Mouse (Mus musculus) spleen, adult 2 months (tissue): ENCODE measurements around the gene Gmppa. TPM values are rescaled to one million over a fixed set of nuclear protein-coding genes. Genes with fewer than 3 reads are reported as not detected.

Experiments used
- DNase-seq, 2 experiments: peaks; one replicate each; pipeline versions ENCODE4 v3.0.0 to v3.0.0-alpha.2; 2012 to 2021; ENCODE audit warnings: low spot score in 2 of 2, low read depth in 1 of 2
- H3K27ac ChIP-seq: fragments of 200-500 bp; 2 replicates; pipeline ENCODE4 v1.5.1; 2012; ENCODE audit warnings: low read length, inconsistent platforms; ENCODE audit not compliant: insufficient read depth
- H3K27me3 ChIP-seq: fragments of 200-500 bp; 2 replicates; pipeline ENCODE4 v1.6.1; 2012; ENCODE audit warnings: mild to moderate bottlenecking, moderate library complexity, low read length, inconsistent platforms; ENCODE audit not compliant: control insufficient read depth, insufficient read depth
- H3K36me3 ChIP-seq: fragments of 200-500 bp; 2 replicates; pipeline ENCODE4 v1.6.1; 2012; ENCODE audit warnings: mild to moderate bottlenecking, low read length, inconsistent platforms; ENCODE audit not compliant: control insufficient read depth, insufficient read depth
- H3K4me1 ChIP-seq: fragments of 200-500 bp; 2 replicates; pipeline ENCODE4 v1.6.1; 2011; ENCODE audit warnings: inconsistent platforms; ENCODE audit not compliant: control insufficient read depth, insufficient read depth, insufficient read length
- H3K4me3 ChIP-seq: fragments of 200-500 bp; 2 replicates; pipeline ENCODE4 v1.5.1; 2011; ENCODE audit warnings: mild to moderate bottlenecking, inconsistent platforms; ENCODE audit not compliant: insufficient read depth, insufficient read length; ENCODE audit errors: extremely low read depth
- CTCF ChIP-seq: fragments of 200-500 bp; IDR thresholded peaks from 2 replicates; pipeline ENCODE4 v1.5.1; 2011; ENCODE audit warnings: mild to moderate bottlenecking, inconsistent platforms; ENCODE audit not compliant: insufficient read depth, insufficient read length, insufficient replicate concordance; ENCODE audit errors: extremely low read depth
- POLR2A ChIP-seq: fragments of 200-500 bp; IDR thresholded peaks from 2 replicates; pipeline ENCODE4 v1.6.1; 2011; ENCODE audit warnings: low read depth, low read length, inconsistent platforms
- WGBS: fragments of 180-500 bp; shearing (Covaris S2); methylation state at CpG from one replicate; pipeline ENCODE4 v1.1.7; 2018; 5-methylcytosine and 5-hydroxymethylcytosine counted together
- polyA plus RNA-seq: library from polyadenylated mRNA; depleted of rRNA; stranded (reverse); fragments of >200 nt; gene quantifications from 2 replicates; pipeline ENCODE4 v1.2.3, GENCODE M21; 2012

Gmppa gene
- polyA plus RNA-seq, 1 experiment, result 85.1 TPM

GRCm38 (mm10) chr1:75460297-75460696 lies 24.6 kb downstream of the Gmppa start:
- DNase-seq, result no peak
- Histone ChIP-seq H3K27me3 (peaks cover 16% of the 10 kb centered on the region), H3K4me1 (peaks cover 5% of the 10 kb centered on the region; the same call in 1 of the 2 replicates), H3K36me3 (no peaks in the 10 kb centered on the region), H3K4me3 (no peak overlapping the region), H3K27ac (no peak overlapping the region)
- TF ChIP-seq POLR2A (no peak), CTCF (no peak)
- WGBS, result 74% methylated on average over 7 of the region's 7 CpGs

DNA sequence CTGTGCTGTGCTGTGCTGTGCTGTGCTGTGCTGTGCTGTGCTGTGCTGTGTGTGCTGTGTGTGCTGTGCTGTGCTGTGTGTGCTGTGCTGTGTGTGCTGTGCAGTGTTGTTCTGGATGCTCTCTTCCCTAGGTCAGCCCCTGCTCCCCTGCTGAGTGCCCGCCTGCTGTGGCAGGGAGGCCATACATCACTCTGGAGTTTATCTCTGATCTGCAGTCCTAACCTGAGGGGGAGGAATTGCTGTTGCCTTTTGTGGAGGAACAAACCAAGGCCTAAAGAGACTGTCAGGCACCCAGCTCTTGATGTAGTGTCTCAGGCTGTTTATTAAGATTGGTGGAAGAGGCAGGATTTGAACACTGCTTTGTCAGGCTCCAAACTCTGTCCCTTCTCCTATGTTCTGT lies 26.9 kb downstream of the Gmppa start:
- Histone ChIP-seq H3K4me3 (no peak overlapping the region), H3K36me3 (no peaks in the 10 kb centered on the region), H3K4me1 (peaks cover 5% of the 10 kb centered on the region; the same call in 1 of the 2 replicates), H3K27ac (no peak overlapping the region), H3K27me3 (peaks cover 12% of the 10 kb centered on the region)
- WGBS, result 26% methylated on average over 1 of the region's 1 CpGs
- TF ChIP-seq POLR2A (no peak), CTCF (no peak)
- no peak for DNase-seq

GRCm38 (mm10) chr1:75463652-75464204 lies 28.0 kb downstream of the Gmppa start:
- DNase-seq, result no peak
- H3K36me3 ChIP-seq, result no peaks in the 10 kb centered on the region
- H3K27ac ChIP-seq, result no peak overlapping the region
- 75% methylated on average over 5 of the region's 5 CpGs for WGBS
- H3K4me3 ChIP-seq, result no peak overlapping the region
- TF ChIP-seq POLR2A, result no peak
- no peak for TF ChIP-seq CTCF
- H3K4me1 ChIP-seq, result no peaks in the 10 kb centered on the region
- 0 out of 2 replicates have a peak, but pooled peaks cover 4% of the 10 kb centered on the region for H3K27me3 ChIP-seq

DNA sequence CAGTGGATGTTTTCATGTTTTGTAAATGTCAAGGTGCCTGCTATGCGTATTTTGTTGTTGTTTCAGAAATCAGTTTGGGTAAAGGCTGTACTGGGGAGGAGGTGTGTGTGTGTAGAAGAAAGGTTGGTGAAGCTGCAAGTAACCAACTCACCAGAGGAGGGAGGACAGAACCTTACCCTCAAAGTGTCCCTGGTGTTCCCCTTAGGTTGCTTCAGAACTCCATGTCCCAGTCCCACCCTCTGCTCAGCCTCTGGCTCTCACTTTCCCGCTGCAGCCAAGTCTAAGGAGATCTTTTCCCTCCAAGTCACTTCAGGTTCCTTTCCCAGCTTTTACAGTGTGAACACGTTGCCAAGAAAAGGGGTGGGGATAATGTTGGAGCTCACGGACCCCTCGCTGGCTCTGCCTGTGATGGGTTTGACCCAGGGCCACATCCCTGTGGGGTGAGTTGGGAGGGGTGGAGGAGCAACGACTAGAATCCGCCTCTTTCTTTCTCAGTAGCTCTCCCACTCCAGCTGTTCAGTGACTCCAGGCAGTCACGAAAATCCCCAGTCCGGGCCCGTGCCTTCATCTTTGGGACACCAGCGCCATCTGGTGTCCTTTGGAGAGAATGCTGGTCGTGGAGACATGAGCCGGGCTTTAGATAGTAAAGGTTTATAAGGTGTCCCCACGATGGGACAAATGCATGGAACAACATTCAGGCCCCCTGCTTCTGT lies 31.6 kb downstream of the Gmppa start:
- Histone ChIP-seq H3K4me1 (no peaks in the 10 kb centered on the region), H3K27me3 (no peaks in the 10 kb centered on the region), H3K27ac (no peak overlapping the region), H3K4me3 (no peak overlapping the region), H3K36me3 (no peaks in the 10 kb centered on the region)
- TF ChIP-seq POLR2A (no peak), CTCF (peak; percentile 84; the same call in 1 of the 2 replicates)
- WGBS, result 11% methylated on average over 14 of the region's 14 CpGs
- peak; percentile 36 to 48 for DNase-seq

DNA sequence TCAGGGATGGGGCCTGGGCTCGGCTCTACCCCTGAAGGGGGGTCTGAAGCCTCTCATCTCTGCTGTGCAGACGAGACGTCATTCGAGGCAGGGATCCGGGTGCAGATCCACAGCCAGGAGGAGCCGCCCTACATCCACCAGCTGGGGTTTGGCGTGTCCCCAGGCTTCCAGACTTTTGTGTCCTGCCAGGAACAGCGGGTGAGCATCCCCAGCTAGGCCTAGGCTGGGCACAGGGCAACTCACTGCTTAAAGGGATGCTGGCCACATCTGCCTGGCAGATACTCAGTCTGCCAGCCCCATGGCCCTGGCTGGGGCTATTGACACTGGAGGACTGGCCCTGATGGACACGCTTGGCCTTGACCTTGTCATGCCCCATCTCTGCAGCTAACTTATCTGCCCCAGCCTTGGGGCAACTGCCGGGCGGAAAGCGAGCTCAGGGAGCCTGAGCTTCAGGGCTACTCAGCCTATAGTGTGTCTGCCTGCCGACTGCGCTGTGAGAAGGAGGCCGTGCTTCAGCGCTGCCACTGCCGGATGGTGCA lies 33.6 kb downstream of the Gmppa start:
- no peak for DNase-seq
- WGBS, result 80% methylated on average over 17 of the region's 17 CpGs
- Histone ChIP-seq H3K4me1 (no peaks in the 10 kb centered on the region), H3K27ac (no peak overlapping the region), H3K4me3 (no peak overlapping the region), H3K36me3 (0 out of 2 replicates have a peak, but pooled peaks cover 2% of the 10 kb centered on the region), H3K27me3 (no peaks in the 10 kb centered on the region)
- no peak for TF ChIP-seq CTCF
- no peak for TF ChIP-seq POLR2A

GRCm38 (mm10) chr1:75476441-75476840 lies 40.7 kb downstream of the Gmppa start:
- no peak for TF ChIP-seq CTCF
- no peak for DNase-seq
- H3K27me3 ChIP-seq, result no peaks in the 10 kb centered on the region
- WGBS, result 93% methylated on average over 11 of the region's 11 CpGs
- peaks cover 19% of the 10 kb centered on the region for H3K4me1 ChIP-seq
- no peak overlapping the region for H3K27ac ChIP-seq
- H3K4me3 ChIP-seq, result no peak overlapping the region
- H3K36me3 ChIP-seq, result peaks cover 16% of the 10 kb centered on the region

GRCm38 (mm10) chr1:75477264-75477965 lies 41.7 kb downstream of the Gmppa start:
- TF ChIP-seq CTCF (peak; percentile 74), POLR2A (no peak)
- Histone ChIP-seq H3K4me1 (peaks cover 19% of the 10 kb centered on the region), H3K27me3 (no peaks in the 10 kb centered on the region), H3K4me3 (no peak overlapping the region; the same call in 1 of the 2 replicates), H3K27ac (no peak overlapping the region), H3K36me3 (peaks cover 16% of the 10 kb centered on the region)
- peak; percentile 54 to 84 for DNase-seq
- 10% methylated on average over 35 of the region's 35 CpGs for WGBS
